Mouse (Mus musculus) embryonic facial prominence, embryonic 11.5 days (tissue): ENCODE data around the gene Rab14. TPM values are rescaled to one million over a fixed set of nuclear protein-coding genes. Genes with fewer than 3 reads are reported as not detected.

Experiments used
- ATAC-seq: fragments of 200-750 bp; cut with Nextera tagmentation; replicated peaks from 2 replicates; pipeline ENCODE4 v1.8.0; 2017; ENCODE audit warnings: low read depth; ENCODE audit not compliant: insufficient number of reproducible peaks, low FRiP score, low TSS enrichment
- DNase-seq: peaks from one replicate; pipeline ENCODE4 v3.0.0-alpha.2; 2015; ENCODE audit warnings: low spot score
- H3K27ac ChIP-seq: fragments of 300-500 bp; sonication (generic); replicated peaks from 2 replicates; pipeline ENCODE4 v1.5.1; 2014; ENCODE audit warnings: mild to moderate bottlenecking, low read depth, low read length, control low read depth
- H3K27me3 ChIP-seq: fragments of 300-500 bp; sonication (generic); 2 replicates; pipeline ENCODE4 v1.6.1; 2014; ENCODE audit warnings: mild to moderate bottlenecking, low read length, moderate library complexity, mixed read lengths; ENCODE audit not compliant: control insufficient read depth, insufficient read depth
- H3K36me3 ChIP-seq: fragments of 300-500 bp; sonication (generic); replicated peaks from 2 replicates; pipeline ENCODE4 v1.6.1; 2014; ENCODE audit warnings: low read depth, mild to moderate bottlenecking, low read length, moderate library complexity, mixed read lengths; ENCODE audit not compliant: control insufficient read depth, insufficient read depth
- H3K4me1 ChIP-seq: fragments of 300-500 bp; sonication (generic); 2 replicates; pipeline ENCODE4 v1.6.1; 2014; ENCODE audit warnings: low read length, mixed read lengths; ENCODE audit not compliant: control insufficient read depth, insufficient read depth
- H3K4me2 ChIP-seq: fragments of 300-500 bp; sonication (generic); 2 replicates; pipeline ENCODE4 v1.6.1; 2014; ENCODE audit warnings: low read depth, mild to moderate bottlenecking, control low read depth, low read length, moderate library complexity
- H3K4me3 ChIP-seq: fragments of 300-500 bp; sonication (generic); 2 replicates; pipeline ENCODE4 v1.5.1; 2014; ENCODE audit warnings: low read depth, low read length, control low read depth
- H3K9ac ChIP-seq: fragments of 300-500 bp; sonication (generic); replicated peaks from 2 replicates; pipeline ENCODE4 v1.6.1; 2014; ENCODE audit warnings: mild to moderate bottlenecking, control low read depth, low read length
- H3K9me3 ChIP-seq: fragments of 300-500 bp; sonication (generic); replicated peaks from 2 replicates; pipeline ENCODE4 v1.6.1; 2016; ENCODE audit warnings: mild to moderate bottlenecking, low read length, inconsistent platforms, mixed read lengths; ENCODE audit not compliant: control insufficient read depth
- WGBS: fragments of 180-500 bp; shearing (Covaris S2); extraction: QIAGEN DNeasy Blood & Tissue Kit; methylation state at CpG from one replicate; pipeline ENCODE4 v1.1.7; 2014; 5-methylcytosine and 5-hydroxymethylcytosine counted together
- polyA plus RNA-seq: library from polyadenylated mRNA; unstranded; fragments of >200 nt; fragmentation: Nextera tagmentation; extraction: Ambion mirVana; gene quantifications from 2 replicates; pipeline ENCODE4 v1.2.1, GENCODE M21; 2014

Gene Rab14
- polyA plus RNA-seq, 1 experiment from 2014 or later: 246 TPM

DNA sequence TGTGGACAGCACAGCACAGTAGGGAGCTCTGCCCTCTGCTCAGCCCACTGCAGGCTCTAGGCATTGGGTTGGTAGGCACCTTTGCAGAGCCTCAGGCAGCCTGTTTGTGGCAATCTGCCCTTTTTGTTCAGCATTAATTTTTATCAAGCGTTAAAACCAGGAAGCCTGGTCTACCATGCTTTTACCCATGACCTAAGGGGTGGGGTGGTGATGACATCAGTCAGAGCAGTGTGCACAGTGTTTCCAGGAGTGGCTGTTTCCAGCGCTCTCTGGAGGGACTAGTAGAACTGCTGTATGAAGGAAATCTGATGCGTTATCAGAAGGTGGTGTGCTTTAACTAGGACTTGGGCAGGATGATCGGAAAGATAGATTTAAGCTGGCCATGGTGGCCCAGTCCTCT lies 28.7 kb downstream of the Rab14 start:
- Histone ChIP-seq H3K4me1 (no peaks in the 10 kb centered on the region), H3K27me3 (no peaks in the 10 kb centered on the region), H3K9ac (no peak overlapping the region), H3K27ac (no peak overlapping the region), H3K9me3 (no peaks in the 10 kb centered on the region), H3K4me2 (no peak overlapping the region), H3K4me3 (no peak overlapping the region), H3K36me3 (peaks cover 33% of the 10 kb centered on the region)
- no peak for ATAC-seq
- WGBS: 93% methylated on average over 4 of the region's 4 CpGs
- DNase-seq: no peak

DNA sequence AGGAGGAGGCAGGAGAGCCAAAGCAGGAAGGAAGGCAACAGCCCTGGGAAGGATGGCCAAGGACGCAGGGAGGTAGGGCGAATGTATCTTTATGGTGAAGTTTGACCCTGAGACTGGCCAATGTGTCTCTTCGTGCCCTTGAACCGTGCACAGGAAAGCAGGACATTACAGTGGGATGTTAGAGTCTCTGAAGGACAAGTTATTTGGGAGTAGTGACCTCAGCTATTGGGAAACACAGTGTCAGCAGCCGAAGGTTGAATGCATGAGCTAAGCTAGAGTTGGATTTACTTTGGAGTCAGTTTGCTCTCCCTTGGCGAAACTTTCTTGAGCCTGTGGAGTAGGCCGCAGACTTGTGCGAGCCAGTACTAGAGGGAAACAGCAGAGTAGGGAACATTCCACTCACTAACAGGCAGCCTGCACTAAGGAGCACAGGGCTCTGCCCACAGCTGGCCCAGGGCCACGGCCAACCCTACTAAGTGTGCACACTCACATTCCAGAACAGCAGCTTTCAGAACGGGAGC lies 29.5 kb downstream of the Rab14 start:
- Histone ChIP-seq H3K9me3 (no peaks in the 10 kb centered on the region), H3K36me3 (peaks cover 31% of the 10 kb centered on the region), H3K27me3 (no peaks in the 10 kb centered on the region), H3K9ac (no peak overlapping the region), H3K4me1 (no peaks in the 10 kb centered on the region), H3K4me2 (no peak overlapping the region), H3K4me3 (no peak overlapping the region), H3K27ac (no peak overlapping the region)
- WGBS: 88% methylated on average over 10 of the region's 10 CpGs
- DNase-seq (no peak), ATAC-seq (no peak)

DNA sequence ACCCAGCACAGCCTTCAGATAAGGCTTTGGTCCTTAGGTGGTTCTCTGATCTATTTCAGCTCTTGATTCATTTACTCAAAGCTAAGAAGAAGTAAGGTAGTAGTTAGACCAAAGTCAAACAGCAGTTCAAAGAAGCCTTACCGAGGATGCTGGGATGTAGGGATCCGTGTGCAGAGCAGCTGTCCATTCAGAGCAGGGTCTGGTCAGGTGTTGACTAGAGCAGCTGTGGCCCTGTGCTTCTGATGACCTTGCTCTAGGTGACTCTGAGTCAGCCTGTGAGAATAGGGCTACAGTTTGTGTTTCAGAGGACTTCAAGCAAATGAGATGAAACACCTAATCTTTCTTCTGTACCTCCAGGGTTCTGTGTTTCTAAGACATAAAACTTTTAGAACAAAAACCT lies 31.5 kb downstream of the Rab14 start:
- no peak for DNase-seq
- H3K27ac ChIP-seq: no peak overlapping the region
- ATAC-seq: no peak
- H3K36me3 ChIP-seq: peaks cover 26% of the 10 kb centered on the region
- H3K9ac ChIP-seq: no peak overlapping the region
- H3K4me1 ChIP-seq: no peaks in the 10 kb centered on the region
- no peaks in the 10 kb centered on the region for H3K27me3 ChIP-seq
- WGBS: 89% methylated on average over 2 of the region's 2 CpGs
- H3K4me2 ChIP-seq: no peak overlapping the region
- no peaks in the 10 kb centered on the region for H3K9me3 ChIP-seq
- no peak overlapping the region for H3K4me3 ChIP-seq

DNA sequence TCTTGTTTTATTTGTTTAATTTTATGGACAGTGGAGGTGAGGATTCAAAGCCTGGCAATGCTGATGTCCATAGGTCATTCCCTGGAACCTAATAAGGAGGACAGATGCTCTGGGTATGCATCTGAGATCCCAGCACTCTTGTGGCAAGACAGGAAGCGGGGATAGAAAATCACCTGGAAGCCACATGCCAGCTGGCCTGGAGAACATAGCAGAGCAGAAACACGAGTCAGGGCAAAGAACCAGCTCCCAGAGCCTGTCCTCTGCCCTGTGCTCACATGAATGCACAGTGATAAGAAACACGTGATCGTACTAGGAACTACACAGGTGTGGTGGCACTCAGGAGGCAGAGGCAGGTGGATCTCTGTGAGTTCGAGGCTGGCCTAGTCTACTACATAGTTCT lies 34.1 kb downstream of the Rab14 start:
- H3K4me1 ChIP-seq: no peaks in the 10 kb centered on the region
- H3K4me2 ChIP-seq: no peak overlapping the region
- 89% methylated on average over 5 of the region's 5 CpGs for WGBS
- H3K9me3 ChIP-seq: no peaks in the 10 kb centered on the region
- no peak overlapping the region for H3K9ac ChIP-seq
- ATAC-seq (no peak), DNase-seq (no peak)
- H3K27ac ChIP-seq: no peak overlapping the region
- no peaks in the 10 kb centered on the region for H3K27me3 ChIP-seq
- no peak overlapping the region for H3K4me3 ChIP-seq
- H3K36me3 ChIP-seq: peaks cover 25% of the 10 kb centered on the region

DNA sequence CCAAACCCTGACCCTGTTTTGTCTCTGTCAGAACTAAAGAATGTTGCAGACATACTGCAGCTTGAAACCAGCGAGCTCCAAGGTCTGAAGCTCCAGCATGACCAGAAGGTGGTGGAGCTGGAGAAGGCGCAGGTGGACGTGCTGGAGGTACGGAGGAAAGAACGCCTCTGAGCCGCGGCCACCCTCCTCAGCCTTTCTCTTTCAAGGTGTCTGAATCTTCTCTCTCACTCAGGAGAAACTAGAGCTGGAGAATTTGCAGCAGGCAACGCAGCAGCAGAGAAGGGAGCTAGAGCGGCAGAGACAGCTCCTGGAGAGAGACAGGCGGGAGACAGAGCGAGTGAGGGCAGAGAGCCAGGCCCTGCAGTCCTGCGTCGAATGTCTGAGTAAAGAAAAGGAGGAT lies 35.5 kb downstream of the Rab14 start:
- Histone ChIP-seq H3K4me3 (no peak overlapping the region), H3K36me3 (peaks cover 16% of the 10 kb centered on the region), H3K9ac (no peak overlapping the region), H3K27ac (no peak overlapping the region), H3K4me1 (no peaks in the 10 kb centered on the region), H3K27me3 (no peaks in the 10 kb centered on the region), H3K9me3 (no peaks in the 10 kb centered on the region), H3K4me2 (no peak overlapping the region)
- no peak for DNase-seq
- no peak for ATAC-seq
- WGBS: 94% methylated on average over 13 of the region's 13 CpGs

DNA sequence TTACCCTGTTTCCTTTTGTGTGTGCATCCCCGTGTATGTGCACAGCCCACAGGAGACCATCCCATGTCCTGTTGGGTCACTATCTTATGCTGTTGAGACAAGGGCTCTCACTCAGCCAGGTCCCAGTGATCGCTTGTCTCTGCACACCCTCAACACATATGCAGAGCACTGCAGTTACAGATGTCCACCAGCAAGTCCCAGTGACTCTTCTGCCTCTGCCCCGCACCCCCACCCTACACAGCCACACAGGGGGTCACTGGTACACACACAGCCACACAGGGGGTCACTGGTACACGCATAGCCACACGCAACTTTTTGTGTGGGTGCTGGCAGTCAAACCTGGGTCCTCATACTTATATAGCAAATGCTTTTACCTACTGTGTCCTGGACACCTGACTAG lies 37.5 kb downstream of the Rab14 start:
- WGBS: 88% methylated on average over 5 of the region's 5 CpGs
- no peaks in the 10 kb centered on the region for H3K9me3 ChIP-seq
- DNase-seq (no peak), ATAC-seq (no peak)
- no peak overlapping the region for H3K4me2 ChIP-seq
- H3K27ac ChIP-seq: no peak overlapping the region
- no peaks in the 10 kb centered on the region for H3K27me3 ChIP-seq
- H3K9ac ChIP-seq: no peak overlapping the region
- H3K4me1 ChIP-seq: no peaks in the 10 kb centered on the region
- H3K36me3 ChIP-seq: peaks cover 18% of the 10 kb centered on the region
- H3K4me3 ChIP-seq: no peak overlapping the region

DNA sequence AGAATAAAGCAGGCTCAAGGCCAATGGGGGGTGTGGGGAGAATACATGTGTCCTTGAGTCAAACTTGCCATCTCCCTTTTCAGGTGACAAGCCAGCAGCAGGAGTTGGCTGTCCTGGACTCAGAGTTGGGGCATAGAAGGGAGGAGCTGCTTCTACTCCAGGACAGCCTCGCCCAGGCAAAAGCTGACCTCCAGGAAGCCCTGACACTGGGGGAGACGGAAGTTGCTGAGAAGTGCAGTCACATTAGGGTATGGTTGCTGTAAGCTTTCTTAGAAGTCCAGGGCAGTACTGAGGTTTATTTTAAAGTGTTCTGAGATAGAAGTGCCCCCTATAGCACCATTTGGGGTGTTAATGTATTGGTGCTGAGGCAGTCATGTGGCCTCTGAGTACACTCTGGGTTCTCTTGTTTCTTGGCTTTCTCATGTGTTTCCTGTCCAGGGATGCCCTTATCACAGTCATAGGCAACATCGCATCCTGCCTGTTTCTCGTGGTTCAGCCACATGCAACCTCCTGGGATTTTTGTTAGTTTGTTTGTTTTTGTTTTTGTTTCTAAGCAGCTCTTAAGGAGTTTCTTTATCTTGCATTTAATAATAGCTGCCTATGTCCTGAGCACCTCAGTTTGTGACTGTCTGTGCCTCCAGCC lies 39.0 kb downstream of the Rab14 start:
- ATAC-seq (no peak), DNase-seq (no peak)
- Histone ChIP-seq H3K9me3 (no peaks in the 10 kb centered on the region), H3K27ac (no peak overlapping the region), H3K4me1 (no peaks in the 10 kb centered on the region), H3K4me3 (no peak overlapping the region), H3K36me3 (peaks cover 16% of the 10 kb centered on the region), H3K27me3 (no peaks in the 10 kb centered on the region), H3K4me2 (no peak overlapping the region), H3K9ac (no peak overlapping the region)
- 78% methylated on average over 4 of the region's 4 CpGs for WGBS

DNA sequence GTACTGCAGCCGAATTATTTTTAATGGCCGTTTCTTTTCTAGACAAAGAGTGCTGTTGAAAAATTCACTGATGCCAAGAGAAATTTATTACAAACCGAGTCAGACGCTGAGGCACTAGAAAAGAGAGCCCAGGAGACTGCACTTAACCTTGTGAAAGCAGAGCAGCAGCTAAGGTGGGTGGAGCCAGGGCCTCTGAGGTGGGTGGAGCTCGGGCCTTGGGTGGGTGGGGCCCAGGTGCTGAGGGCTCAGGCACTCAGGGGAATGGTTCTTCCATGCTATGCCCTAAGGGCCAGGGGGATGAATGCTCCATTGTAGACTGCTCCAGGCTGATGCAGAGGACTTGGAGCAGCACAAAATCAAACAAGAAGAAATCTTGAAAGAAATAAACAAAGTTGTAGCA lies 40.7 kb downstream of the Rab14 start:
- DNase-seq (peak; percentile 20), ATAC-seq (no peak)
- Histone ChIP-seq H3K4me1 (no peaks in the 10 kb centered on the region), H3K4me2 (no peak overlapping the region), H3K36me3 (peaks cover 11% of the 10 kb centered on the region), H3K4me3 (no peak overlapping the region), H3K27me3 (no peaks in the 10 kb centered on the region), H3K9me3 (no peaks in the 10 kb centered on the region), H3K27ac (no peak overlapping the region), H3K9ac (no peak overlapping the region)
- 64% methylated on average over 5 of the region's 5 CpGs for WGBS
